Mouse (Mus musculus) hindbrain, embryonic 11.5 days (tissue): Measurements from ENCODE around the gene Ntpcr. TPM values are rescaled to one million over a fixed set of nuclear protein-coding genes. Genes with fewer than 3 reads are reported as not detected.

Experiments used
- ATAC-seq: fragments of 200-750 bp; cut with Nextera tagmentation; 2 replicates; pipeline ENCODE4 v1.8.0; 2017; ENCODE audit warnings: mild to moderate bottlenecking, moderate TSS enrichment, moderate library complexity; ENCODE audit not compliant: low FRiP score
- DNase-seq: peaks from one replicate; pipeline ENCODE4 v3.0.0-alpha.2; 2015; ENCODE audit warnings: low spot score
- H3K27ac ChIP-seq: fragments of 300-500 bp; sonication (generic); 2 replicates; pipeline ENCODE4 v1.5.1; 2014; ENCODE audit warnings: mild to moderate bottlenecking, low read depth, low read length
- H3K27me3 ChIP-seq: fragments of 300-500 bp; sonication (generic); 2 replicates; pipeline ENCODE4 v1.6.1; 2014; ENCODE audit warnings: mild to moderate bottlenecking, low read length, moderate library complexity, mixed read lengths; ENCODE audit not compliant: control insufficient read depth, insufficient read depth
- H3K36me3 ChIP-seq: fragments of 300-500 bp; sonication (generic); 2 replicates; pipeline ENCODE4 v1.6.1; 2014; ENCODE audit warnings: mild to moderate bottlenecking, low read length, moderate library complexity, mixed read lengths; ENCODE audit not compliant: control insufficient read depth, insufficient read depth
- H3K4me1 ChIP-seq: fragments of 300-500 bp; sonication (generic); replicated peaks from 2 replicates; pipeline ENCODE4 v1.6.1; 2014; ENCODE audit warnings: low read length, mixed read lengths; ENCODE audit not compliant: control insufficient read depth, insufficient read depth
- H3K4me2 ChIP-seq: fragments of 300-500 bp; sonication (generic); replicated peaks from 2 replicates; pipeline ENCODE4 v1.6.1; 2014; ENCODE audit warnings: mild to moderate bottlenecking, low read depth, low read length
- H3K4me3 ChIP-seq: fragments of 300-500 bp; sonication (generic); 2 replicates; pipeline ENCODE4 v1.5.1; 2014; ENCODE audit warnings: low read depth, low read length
- H3K9ac ChIP-seq: fragments of 300-500 bp; sonication (generic); 2 replicates; pipeline ENCODE4 v1.6.1; 2014; ENCODE audit warnings: low read depth, low read length
- H3K9me3 ChIP-seq: fragments of 300-500 bp; sonication (generic); 2 replicates; pipeline ENCODE4 v1.6.1; 2016; ENCODE audit warnings: low read length; ENCODE audit not compliant: control insufficient read depth
- WGBS: fragments of 180-500 bp; shearing (Covaris S2); extraction: QIAGEN DNeasy Blood & Tissue Kit; methylation state at CpG from one replicate; pipeline ENCODE4 v1.1.7; 2014; 5-methylcytosine and 5-hydroxymethylcytosine counted together
- polyA plus RNA-seq: library from polyadenylated mRNA; unstranded; fragments of >200 nt; fragmentation: Nextera tagmentation; extraction: Ambion mirVana; gene quantifications from 2 replicates; pipeline ENCODE4 v1.2.1, GENCODE M21; 2014

Ntpcr gene
- polyA plus RNA-seq, 1 experiment from 2014 or later = 21.5 TPM

GRCm38 (mm10) chr8:125733964-125734956 is 4.5 kb downstream of the Ntpcr start:
- DNase-seq = peak; percentile 94
- Histone ChIP-seq H3K9me3 (no peaks in the 10 kb centered on the region), H3K36me3 (no peaks in the 10 kb centered on the region), H3K4me2 (peak overlapping the region; percentile 74), H3K9ac (peak overlapping the region; percentile 57), H3K27me3 (no peaks in the 10 kb centered on the region), H3K4me3 (peak overlapping the region; percentile 55), H3K27ac (no peak overlapping the region), H3K4me1 (peaks cover 3% of the 10 kb centered on the region; the same call in 1 of the 2 replicates)
- WGBS = 7% methylated on average over 49 of the region's 52 CpGs
- peak; percentile 94 for ATAC-seq

DNA sequence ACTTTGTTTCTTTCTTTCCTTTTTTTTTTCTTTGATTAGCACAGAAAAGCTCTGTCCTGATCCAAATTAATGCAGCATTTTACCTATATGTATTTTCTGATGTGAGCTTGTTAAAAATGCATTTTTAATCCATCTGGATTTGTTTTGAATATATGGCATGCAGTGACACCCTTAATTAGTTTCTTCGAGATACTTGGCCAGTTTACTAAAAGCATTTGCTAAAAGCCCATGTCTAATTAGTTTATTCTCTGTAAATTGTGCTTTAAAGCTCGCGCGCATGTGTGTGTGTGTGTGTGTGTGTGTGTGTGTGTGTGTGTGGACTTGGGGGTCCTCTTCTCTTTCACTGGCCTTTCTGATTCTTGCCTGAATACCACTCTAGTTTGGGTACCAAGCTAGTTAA is 9.2 kb downstream of the Ntpcr start:
- peaks cover 3% of the 10 kb centered on the region; the same call in 1 of the 2 replicates for H3K4me1 ChIP-seq
- no peaks in the 10 kb centered on the region for H3K27me3 ChIP-seq
- no peak for ATAC-seq
- H3K4me2 ChIP-seq = no peak overlapping the region
- H3K9ac ChIP-seq = no peak overlapping the region
- H3K4me3 ChIP-seq = no peak overlapping the region
- DNase-seq = no peak
- WGBS = 95% methylated on average over 4 of the region's 4 CpGs
- H3K36me3 ChIP-seq = no peaks in the 10 kb centered on the region
- no peak overlapping the region for H3K27ac ChIP-seq
- H3K9me3 ChIP-seq = no peaks in the 10 kb centered on the region

DNA sequence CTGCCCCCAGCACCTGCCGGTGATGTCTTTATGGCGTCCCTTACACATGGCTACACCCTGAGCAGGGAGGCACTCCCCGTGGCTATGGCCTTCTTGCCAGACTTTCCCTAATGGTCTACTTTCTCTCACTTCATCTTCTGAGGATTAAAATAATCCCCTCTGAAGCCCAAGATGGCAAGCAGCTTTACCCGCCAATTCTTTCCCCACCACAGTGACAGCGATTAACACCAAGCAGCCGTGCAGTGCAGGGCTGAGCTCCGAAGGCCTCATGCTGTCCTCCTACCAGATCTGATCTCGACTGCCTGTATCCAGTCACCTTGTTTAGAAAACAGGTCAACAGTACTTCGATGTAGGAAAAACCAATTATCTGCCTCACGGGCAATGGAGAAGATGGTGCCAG is 10.9 kb downstream of the Ntpcr start:
- H3K9me3 ChIP-seq = no peaks in the 10 kb centered on the region
- no peak overlapping the region for H3K27ac ChIP-seq
- H3K4me3 ChIP-seq = no peak overlapping the region
- H3K9ac ChIP-seq = no peak overlapping the region
- no peaks in the 10 kb centered on the region for H3K36me3 ChIP-seq
- 85% methylated on average over 10 of the region's 10 CpGs for WGBS
- ATAC-seq = no peak
- no peak for DNase-seq
- no peak overlapping the region for H3K4me2 ChIP-seq
- no peaks in the 10 kb centered on the region for H3K4me1 ChIP-seq
- no peaks in the 10 kb centered on the region for H3K27me3 ChIP-seq

DNA sequence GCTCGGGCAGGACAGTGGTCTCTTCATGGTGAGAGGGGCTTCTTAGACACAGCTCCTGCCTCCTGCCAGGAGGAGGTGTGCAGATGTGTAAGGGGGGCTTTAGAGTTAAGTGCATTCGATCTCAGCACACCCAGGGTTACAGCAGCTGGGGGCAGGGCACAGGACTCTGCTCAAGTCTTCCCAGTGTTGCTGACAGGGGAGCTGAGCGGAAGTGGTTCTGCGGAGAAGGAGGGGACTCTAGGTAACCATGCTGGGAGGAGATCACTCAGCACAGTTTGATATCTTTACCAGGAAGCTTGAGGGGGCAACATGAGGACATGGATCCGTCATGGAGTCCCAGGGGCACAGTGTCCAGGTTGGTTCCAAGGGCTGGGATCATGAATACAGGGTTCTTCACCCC is 11.6 kb downstream of the Ntpcr start:
- no peak for ATAC-seq
- no peaks in the 10 kb centered on the region for H3K4me1 ChIP-seq
- 74% methylated on average over 5 of the region's 5 CpGs for WGBS
- no peak for DNase-seq
- H3K4me3 ChIP-seq = no peak overlapping the region
- no peak overlapping the region for H3K9ac ChIP-seq
- H3K4me2 ChIP-seq = no peak overlapping the region
- H3K36me3 ChIP-seq = no peaks in the 10 kb centered on the region
- no peaks in the 10 kb centered on the region for H3K27me3 ChIP-seq
- no peak overlapping the region for H3K27ac ChIP-seq
- H3K9me3 ChIP-seq = no peaks in the 10 kb centered on the region

GRCm38 (mm10) chr8:125741855-125742254 is 12.1 kb downstream of the Ntpcr start:
- H3K9ac ChIP-seq = no peak overlapping the region
- DNase-seq (no peak), ATAC-seq (no peak)
- no peak overlapping the region for H3K4me3 ChIP-seq
- 73% methylated on average over 2 of the region's 2 CpGs for WGBS
- no peak overlapping the region for H3K27ac ChIP-seq
- H3K27me3 ChIP-seq = no peaks in the 10 kb centered on the region
- no peak overlapping the region for H3K4me2 ChIP-seq
- no peaks in the 10 kb centered on the region for H3K4me1 ChIP-seq
- no peaks in the 10 kb centered on the region for H3K36me3 ChIP-seq
- no peaks in the 10 kb centered on the region for H3K9me3 ChIP-seq

DNA sequence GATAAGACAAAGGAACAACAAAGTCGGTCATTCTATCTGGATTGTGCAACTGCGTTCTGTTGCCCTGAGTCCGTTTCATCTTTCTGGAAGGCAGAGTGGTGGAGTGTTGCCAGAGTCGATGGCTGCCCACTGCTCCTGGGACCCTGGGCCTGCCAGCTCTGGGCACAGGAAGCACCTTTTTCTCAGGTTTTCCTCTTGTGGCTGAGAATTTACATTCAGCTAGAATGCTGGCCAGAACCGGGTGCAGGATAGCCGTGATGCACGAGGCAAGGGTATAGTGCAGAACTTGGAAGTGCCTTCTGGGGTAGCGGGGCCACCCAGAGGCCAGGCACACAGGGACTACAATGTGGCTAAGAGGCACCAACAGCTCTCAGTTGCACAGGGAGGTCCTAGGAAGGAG is 12.6 kb downstream of the Ntpcr start:
- Histone ChIP-seq H3K27me3 (no peaks in the 10 kb centered on the region), H3K9me3 (no peaks in the 10 kb centered on the region), H3K4me3 (no peak overlapping the region), H3K9ac (no peak overlapping the region), H3K36me3 (no peaks in the 10 kb centered on the region), H3K27ac (no peak overlapping the region), H3K4me1 (no peaks in the 10 kb centered on the region), H3K4me2 (no peak overlapping the region)
- DNase-seq (no peak), ATAC-seq (no peak)
- WGBS = 87% methylated on average over 8 of the region's 8 CpGs

GRCm38 (mm10) chr8:125744914-125745576 is 15.3 kb downstream of the Ntpcr start:
- Histone ChIP-seq H3K9me3 (no peaks in the 10 kb centered on the region), H3K36me3 (no peaks in the 10 kb centered on the region), H3K27me3 (no peaks in the 10 kb centered on the region; the same call in 1 of the 2 replicates), H3K27ac (no peak overlapping the region), H3K4me2 (no peak overlapping the region), H3K4me1 (no peaks in the 10 kb centered on the region), H3K9ac (no peak overlapping the region), H3K4me3 (no peak overlapping the region)
- ATAC-seq = no peak
- no peak for DNase-seq
- WGBS = 93% methylated on average over 10 of the region's 10 CpGs

- ATAC-seq = no peak
- Histone ChIP-seq H3K4me1 (0 out of 2 replicates have a peak, but pooled peaks cover 2% of the 10 kb centered on the region), H3K36me3 (no peaks in the 10 kb centered on the region), H3K27me3 (no peaks in the 10 kb centered on the region; the same call in 1 of the 2 replicates), H3K9ac (no peak overlapping the region), H3K4me3 (no peak overlapping the region), H3K9me3 (no peaks in the 10 kb centered on the region), H3K4me2 (no peak overlapping the region), H3K27ac (no peak overlapping the region)
- 74% methylated on average over 8 of the region's 8 CpGs for WGBS
- no peak for DNase-seq
Observed at GRCm38 (mm10) chr8:125747390-125747789, 17.6 kb downstream of the Ntpcr start.
